Mouse (Mus musculus) intestine, embryonic 16.5 days (tissue): ENCODE results near the gene Eed. TPM values are rescaled to one million over a fixed set of nuclear protein-coding genes. Genes with fewer than 3 reads are reported as not detected.

Experiments
- ATAC-seq: fragments of 200-750 bp; cut with Nextera tagmentation; 2 replicates; pipeline ENCODE4 v1.8.0; 2017; ENCODE audit warnings: moderate TSS enrichment, moderate library complexity
- H3K27ac ChIP-seq: fragments of 300-500 bp; sonication (generic); 2 replicates; pipeline ENCODE4 v1.5.1; 2014; ENCODE audit warnings: mild to moderate bottlenecking, low read length
- H3K27me3 ChIP-seq: fragments of 300-500 bp; sonication (generic); replicated peaks from 2 replicates; pipeline ENCODE4 v1.6.1; 2014; ENCODE audit warnings: low read length, control low read depth, mixed read lengths; ENCODE audit not compliant: control insufficient read depth, insufficient read depth
- H3K36me3 ChIP-seq: fragments of 300-500 bp; sonication (generic); 2 replicates; pipeline ENCODE4 v1.6.1; 2014; ENCODE audit warnings: low read length, control low read depth; ENCODE audit not compliant: control insufficient read depth, insufficient read depth
- H3K4me1 ChIP-seq: fragments of 300-500 bp; sonication (generic); 2 replicates; pipeline ENCODE4 v1.6.1; 2014; ENCODE audit warnings: low read length, control low read depth, mixed read lengths; ENCODE audit not compliant: control insufficient read depth, insufficient read depth
- H3K4me2 ChIP-seq: fragments of 300-500 bp; sonication (generic); 2 replicates; pipeline ENCODE4 v1.6.1; 2014; ENCODE audit warnings: low read depth, low read length, control low read depth
- H3K4me3 ChIP-seq: fragments of 300-500 bp; sonication (generic); 2 replicates; pipeline ENCODE4 v1.5.1; 2014; ENCODE audit warnings: mild to moderate bottlenecking, low read length
- H3K9ac ChIP-seq: fragments of 300-500 bp; sonication (generic); 2 replicates; pipeline ENCODE4 v1.6.1; 2014; ENCODE audit warnings: low read depth, low read length
- H3K9me3 ChIP-seq: fragments of 300-500 bp; sonication (generic); 2 replicates; pipeline ENCODE4 v1.6.1; 2016; ENCODE audit warnings: low read length, control low read depth; ENCODE audit not compliant: control insufficient read depth
- WGBS: fragments of 180-500 bp; shearing (Covaris S2); extraction: QIAGEN DNeasy Blood & Tissue Kit; methylation state at CpG from one replicate; pipeline ENCODE4 v1.1.7; 2014; 5-methylcytosine and 5-hydroxymethylcytosine counted together
- polyA plus RNA-seq: library from polyadenylated mRNA; unstranded; fragments of >200 nt; fragmentation: Nextera tagmentation; extraction: Ambion mirVana; gene quantifications from 2 replicates; pipeline ENCODE4 v1.2.1, GENCODE M21; 2015

Eed gene
- polyA plus RNA-seq, 1 experiment from 2014 or later = 59.1 TPM

DNA sequence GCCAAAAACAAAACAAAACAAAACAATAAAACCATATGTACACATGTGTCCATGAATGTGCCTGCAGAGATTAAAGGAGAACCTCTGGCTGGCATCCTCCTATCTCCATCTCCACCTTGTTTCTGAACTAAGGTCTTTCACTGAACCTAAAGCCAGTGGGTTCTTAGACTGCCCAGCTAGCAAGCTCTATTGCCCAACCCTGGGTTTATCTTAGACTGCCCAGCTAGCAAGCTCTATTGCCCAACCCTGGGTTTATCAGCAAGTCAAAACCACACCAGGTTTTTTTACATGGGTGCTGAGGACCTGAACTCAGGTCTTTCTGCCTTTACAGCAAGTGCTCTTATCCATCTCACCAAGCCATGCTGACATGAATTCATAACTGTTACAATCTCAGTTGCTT lies 17.6 kb downstream of the Eed start:
- ATAC-seq = peak; percentile 70; the same call in 1 of the 2 replicates
- Histone ChIP-seq H3K4me3 (no peak overlapping the region), H3K27me3 (no peaks in the 10 kb centered on the region), H3K9me3 (no peaks in the 10 kb centered on the region), H3K4me2 (no peak overlapping the region), H3K27ac (no peak overlapping the region), H3K9ac (no peak overlapping the region), H3K4me1 (no peaks in the 10 kb centered on the region), H3K36me3 (peaks cover 10% of the 10 kb centered on the region; the same call in 1 of the 2 replicates)

DNA sequence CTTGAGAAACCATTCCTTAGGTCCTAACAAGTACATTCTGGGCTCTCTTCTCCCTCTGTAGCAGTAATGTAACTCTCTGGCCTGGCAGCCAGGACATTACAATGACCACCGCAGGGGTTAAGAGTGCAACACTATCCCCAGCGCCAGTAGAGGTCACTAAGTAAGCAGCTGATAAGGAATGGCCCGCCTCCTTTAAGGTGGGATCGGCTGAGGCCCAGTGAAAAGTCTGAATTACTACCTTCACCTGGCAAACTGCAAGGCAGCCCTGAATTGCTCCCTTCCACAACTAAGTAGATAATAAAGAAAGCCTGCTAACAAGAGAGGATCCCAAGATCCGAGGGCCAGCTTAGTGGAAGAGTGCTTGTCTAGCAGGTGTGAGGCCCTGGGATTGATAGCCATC lies 23.5 kb downstream of the Eed start:
- Histone ChIP-seq H3K4me1 (no peaks in the 10 kb centered on the region), H3K4me3 (no peak overlapping the region), H3K27ac (no peak overlapping the region), H3K4me2 (no peak overlapping the region), H3K9ac (no peak overlapping the region), H3K27me3 (no peaks in the 10 kb centered on the region), H3K9me3 (no peaks in the 10 kb centered on the region), H3K36me3 (peaks cover 6% of the 10 kb centered on the region; the same call in 1 of the 2 replicates)
- 31% methylated on average over 5 of the region's 5 CpGs for WGBS
- peak; percentile 64 for ATAC-seq

DNA sequence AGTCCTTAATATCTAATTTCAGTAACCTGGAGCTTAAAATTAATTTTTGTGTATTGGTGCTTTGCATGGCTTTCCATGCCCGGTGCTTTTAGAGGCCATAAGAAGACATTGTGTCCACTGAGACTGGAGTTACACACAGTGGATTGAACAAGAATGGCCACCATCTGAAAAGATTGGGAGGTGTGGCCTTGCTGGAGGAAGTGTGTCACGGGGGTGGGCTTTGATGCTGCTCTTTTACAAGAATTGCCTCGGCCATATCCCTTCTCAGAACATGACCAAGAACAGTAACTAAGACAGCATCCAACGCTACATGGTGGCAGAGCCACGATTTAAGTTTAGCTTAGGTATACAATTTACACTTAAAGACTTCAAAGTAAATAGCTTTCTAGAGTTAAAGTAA lies 26.5 kb downstream of the Eed start:
- Histone ChIP-seq H3K9ac (no peak overlapping the region), H3K4me1 (no peaks in the 10 kb centered on the region), H3K4me2 (no peak overlapping the region), H3K27ac (no peak overlapping the region), H3K36me3 (0 out of 2 replicates have a peak, but pooled peaks cover 7% of the 10 kb centered on the region), H3K27me3 (no peaks in the 10 kb centered on the region), H3K9me3 (no peaks in the 10 kb centered on the region), H3K4me3 (no peak overlapping the region)
- ATAC-seq = 0 out of 2 replicates have a peak, but pooled peaks have one; percentile 17
- WGBS = 70% methylated on average over 5 of the region's 5 CpGs

DNA sequence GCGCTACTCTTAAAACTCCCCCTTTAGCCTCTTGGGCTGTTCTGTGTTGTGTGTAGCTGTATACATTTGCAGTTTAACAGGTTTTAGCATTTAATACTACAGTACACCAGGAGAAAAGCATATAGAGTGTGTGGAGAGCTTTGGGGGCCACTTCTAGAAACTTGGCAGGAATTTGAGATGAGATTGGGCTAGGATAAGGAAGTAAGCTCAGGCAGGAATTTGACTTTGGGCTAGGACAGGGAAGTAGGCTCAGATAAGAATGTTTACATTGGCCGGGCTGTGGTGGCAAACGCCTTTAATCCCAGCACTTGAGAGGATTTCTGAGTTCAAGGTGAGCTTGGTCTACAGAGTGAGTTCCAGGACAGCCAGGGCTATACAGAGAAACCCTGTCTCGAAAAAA lies 31.4 kb downstream of the Eed start:
- Histone ChIP-seq H3K9ac (no peak overlapping the region), H3K4me2 (no peak overlapping the region), H3K9me3 (no peaks in the 10 kb centered on the region), H3K27ac (no peak overlapping the region), H3K4me1 (no peaks in the 10 kb centered on the region), H3K36me3 (0 out of 2 replicates have a peak, but pooled peaks cover 3% of the 10 kb centered on the region), H3K4me3 (no peak overlapping the region), H3K27me3 (no peaks in the 10 kb centered on the region)
- 52% methylated on average over 4 of the region's 4 CpGs for WGBS
- no peak for ATAC-seq

DNA sequence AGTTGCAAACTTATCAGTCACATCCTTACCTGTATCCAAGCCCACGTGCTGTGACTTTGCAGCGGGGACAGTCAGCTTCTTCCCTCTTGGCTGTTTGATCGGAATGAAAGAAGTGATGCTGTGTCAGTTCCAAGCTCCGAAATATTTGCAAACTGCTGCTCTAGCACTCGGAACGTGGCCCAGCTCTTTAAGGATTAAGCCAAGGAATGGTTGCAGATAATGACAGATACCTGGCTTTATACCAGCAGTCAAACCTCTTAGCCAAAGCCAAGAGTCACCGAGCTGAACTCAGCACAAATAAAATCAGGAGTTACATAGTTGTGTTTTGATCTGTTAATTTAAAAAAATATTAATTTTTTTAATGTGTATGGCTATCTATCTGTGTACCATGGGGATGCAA lies 32.8 kb downstream of the Eed start:
- Histone ChIP-seq H3K27me3 (no peaks in the 10 kb centered on the region), H3K9me3 (no peaks in the 10 kb centered on the region), H3K4me1 (no peaks in the 10 kb centered on the region), H3K36me3 (0 out of 2 replicates have a peak, but pooled peaks cover 3% of the 10 kb centered on the region), H3K27ac (no peak overlapping the region), H3K9ac (no peak overlapping the region), H3K4me2 (no peak overlapping the region), H3K4me3 (no peak overlapping the region)
- 85% methylated on average over 7 of the region's 7 CpGs for WGBS
- no peak for ATAC-seq

DNA sequence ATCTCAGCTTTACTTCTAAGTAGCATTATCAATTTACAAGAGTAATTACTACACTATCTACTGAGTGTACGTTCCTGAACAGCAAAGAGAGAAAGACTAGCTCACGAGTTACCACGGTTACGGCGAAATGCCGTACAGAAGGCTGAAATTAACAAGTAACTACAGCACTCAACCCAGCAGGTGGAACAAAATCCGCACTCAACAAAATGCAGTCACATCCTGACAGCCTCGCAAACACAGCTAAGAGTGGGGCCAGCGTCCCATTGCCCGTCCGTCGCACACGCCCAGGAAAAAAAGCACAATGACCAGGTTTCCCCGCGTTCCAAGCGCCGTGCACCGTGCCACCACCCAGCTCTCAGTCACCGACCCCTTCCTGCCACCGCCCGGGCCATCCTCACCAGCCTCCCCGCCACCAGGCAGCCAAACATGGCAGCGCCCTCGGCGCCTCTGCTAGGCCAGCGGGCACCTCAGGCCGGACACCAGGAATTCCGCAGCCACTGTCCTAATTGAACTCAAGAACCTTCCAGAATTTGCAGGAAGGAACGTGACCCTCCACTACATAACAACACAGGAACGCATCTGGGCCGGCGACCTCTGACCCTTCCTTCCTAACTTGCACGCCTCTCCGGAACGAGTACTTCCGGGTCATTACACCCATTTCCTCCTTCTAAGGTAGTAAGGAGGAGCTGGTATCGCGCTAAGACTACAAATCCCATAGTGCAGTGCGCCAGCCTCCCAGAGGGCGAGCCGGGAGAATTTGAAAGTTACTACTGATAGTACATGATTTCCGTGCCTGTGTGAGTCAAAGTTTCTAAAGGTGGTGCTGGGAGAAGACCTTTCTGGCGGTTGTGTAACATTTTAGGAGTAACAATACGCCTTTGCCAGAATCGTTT lies 40.0 kb downstream of the Eed start, which contains the start of gene Hikeshi:
TSS of gene Hikeshi (minus strand) at position 634 of the 893 bp plus-strand sequence.
- H3K4me2 ChIP-seq = peak within 1 kb of the TSS; percentile 56
- H3K4me3 ChIP-seq = peak within 1 kb of the TSS; percentile 74
- no peaks in the 10 kb centered on the region for H3K36me3 ChIP-seq
- under 1% methylated on average over 45 of the region's 45 CpGs for WGBS
- H3K27ac ChIP-seq = peak within 1 kb of the TSS; percentile 78
- peak; percentile 100 for ATAC-seq
- peak within 1 kb of the TSS; percentile 81 for H3K9ac ChIP-seq
- 0 out of 2 replicates have a peak, but pooled peaks cover 5% of the 10 kb centered on the region for H3K4me1 ChIP-seq
- no peaks in the 10 kb centered on the region for H3K9me3 ChIP-seq
- H3K27me3 ChIP-seq = no peaks in the 10 kb centered on the region

DNA sequence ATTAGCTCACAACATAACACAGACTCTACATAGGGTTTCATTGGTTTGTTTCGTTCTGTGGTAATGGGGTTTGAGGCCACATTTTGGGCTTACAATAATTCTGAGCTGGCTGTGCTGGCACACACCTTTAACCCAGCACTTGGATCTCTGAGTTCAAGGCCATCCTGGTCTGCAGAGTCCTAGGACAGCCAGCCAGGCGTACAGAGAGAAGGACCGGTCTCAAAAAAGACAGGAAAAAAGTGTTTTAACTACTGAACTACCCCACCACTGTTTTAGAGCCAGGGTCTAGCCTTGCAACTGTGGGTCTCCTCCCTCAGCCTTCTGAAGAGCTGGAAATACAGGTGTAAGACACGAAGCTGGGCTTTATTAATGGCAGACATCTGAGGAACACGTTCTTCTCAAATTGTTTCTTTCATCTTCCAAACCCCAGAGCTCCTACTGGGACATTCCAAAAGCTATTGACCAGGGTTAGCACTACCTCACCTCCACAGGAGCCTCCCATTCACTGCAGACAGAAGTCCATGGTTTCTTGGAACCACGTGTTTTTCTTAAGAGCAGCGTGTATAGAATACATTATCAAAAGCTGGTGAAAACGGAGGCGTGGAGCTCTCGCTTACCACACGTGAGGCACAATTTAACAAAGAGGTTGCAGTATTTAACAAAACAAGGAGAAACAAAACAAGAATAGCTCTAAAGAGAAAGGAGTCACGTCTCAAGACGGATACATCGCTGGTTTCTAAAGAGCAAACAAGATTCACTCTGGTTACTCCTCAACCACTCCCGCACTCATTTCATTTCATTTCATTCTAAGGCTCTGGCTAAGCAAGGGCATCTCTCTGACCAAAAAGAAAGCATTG lies 41.1 kb downstream of the Eed start:
- Histone ChIP-seq H3K4me2 (peak overlapping the region; percentile 56), H3K36me3 (no peaks in the 10 kb centered on the region), H3K4me3 (peak overlapping the region; percentile 74), H3K27ac (no peak overlapping the region), H3K27me3 (no peaks in the 10 kb centered on the region), H3K9ac (peak overlapping the region; percentile 81; the same call in 1 of the 2 replicates), H3K9me3 (no peaks in the 10 kb centered on the region), H3K4me1 (0 out of 2 replicates have a peak, but pooled peaks cover 5% of the 10 kb centered on the region)
- no peak for ATAC-seq
- 47% methylated on average over 15 of the region's 15 CpGs for WGBS

DNA sequence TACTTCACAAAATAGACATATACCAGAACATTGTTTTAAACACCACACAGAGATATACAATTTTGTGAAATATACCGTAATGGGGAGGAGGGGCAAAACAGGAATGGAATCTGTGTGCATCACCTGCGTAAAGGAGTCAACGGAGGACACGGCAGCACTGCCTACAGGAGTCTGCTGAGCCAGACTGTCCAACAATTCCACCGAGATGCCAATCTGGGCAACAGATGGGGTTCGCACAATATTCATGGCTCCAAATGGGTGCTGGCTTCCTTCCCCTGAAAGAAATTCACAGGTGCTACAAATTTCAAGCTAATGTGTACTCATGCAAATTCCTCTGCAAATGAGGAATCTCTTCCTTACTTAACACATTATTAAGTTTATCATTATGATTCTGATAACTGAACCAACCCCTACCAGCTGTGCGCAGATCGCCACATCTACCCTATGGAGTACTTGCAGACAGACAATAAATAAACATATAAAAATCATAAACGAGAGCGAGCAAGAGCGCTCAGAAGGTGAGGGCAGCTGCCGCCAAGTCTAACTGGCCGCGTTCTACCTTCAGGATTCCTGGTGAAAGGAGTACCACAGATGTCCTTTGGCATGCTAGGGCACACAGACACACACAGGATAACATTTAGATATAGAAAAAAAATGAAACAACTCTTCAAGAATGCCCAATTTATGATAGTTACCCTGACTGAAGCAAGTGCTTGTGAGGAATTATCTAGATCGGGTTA lies 57.2 kb downstream of the Eed start:
- no peak overlapping the region for H3K4me3 ChIP-seq
- no peaks in the 10 kb centered on the region for H3K4me1 ChIP-seq
- no peak overlapping the region for H3K4me2 ChIP-seq
- no peaks in the 10 kb centered on the region for H3K27me3 ChIP-seq
- no peak for ATAC-seq
- WGBS = 96% methylated on average over 15 of the region's 15 CpGs
- no peaks in the 10 kb centered on the region for H3K9me3 ChIP-seq
- H3K9ac ChIP-seq = no peak overlapping the region
- H3K36me3 ChIP-seq = 0 out of 2 replicates have a peak, but pooled peaks cover 2% of the 10 kb centered on the region
- H3K27ac ChIP-seq = no peak overlapping the region
